Mouse (Mus musculus): ENCODE data around the gene Gm20812.
"Not testable (repeated sequence)": the region's sequence is repeated elsewhere in the genome, so short reads cannot be mapped to it uniquely, and the experiment has no call there.

Gm20812 gene

GRCm38 (mm10) chrY:12381681-12382080 lies at the start of gene Gm20812:
Gene Gm20812, plus strand, starts transcription at chrY:12381981.
- not testable (repeated sequence) for DNase-seq (ENCODE audit: low read depth in 1 of 2, low spot score in 2 of 2)

All from monocyte, adult 2 months (primary cell).